Mouse (Mus musculus) liver, postnatal 0 days (tissue): ENCODE results near the gene Slc16a3. TPM values are rescaled to one million over a fixed set of nuclear protein-coding genes. Genes with fewer than 3 reads are reported as not detected.
A peak's percentile ranks its signal among the peaks of the same experiment; 100 is the strongest.

Experiments
- ATAC-seq: fragments of 200-750 bp; cut with Nextera tagmentation; 2 replicates; pipeline ENCODE4 v1.8.0; 2017; ENCODE audit warnings: mild to moderate bottlenecking, moderate library complexity
- DNase-seq: peaks from one replicate; pipeline ENCODE4 v3.0.0-alpha.2; 2016
- H3K27ac ChIP-seq: fragments of 300-500 bp; sonication (generic); 2 replicates; pipeline ENCODE4 v1.5.1; 2014; ENCODE audit warnings: antibody characterized with exemption, moderate library complexity, mild to moderate bottlenecking, low read depth
- H3K27me3 ChIP-seq: fragments of 300-500 bp; sonication (generic); 2 replicates; pipeline ENCODE4 v1.6.1; 2014; ENCODE audit warnings: low read length, control low read depth, mixed read lengths; ENCODE audit not compliant: insufficient read depth
- H3K36me3 ChIP-seq: fragments of 300-500 bp; sonication (generic); replicated peaks from 2 replicates; pipeline ENCODE4 v1.6.1; 2014; ENCODE audit warnings: mild to moderate bottlenecking, control low read depth, low read length, moderate library complexity, mixed read lengths; ENCODE audit not compliant: insufficient read depth
- H3K4me1 ChIP-seq: fragments of 300-500 bp; sonication (generic); 2 replicates; pipeline ENCODE4 v1.6.1; 2014; ENCODE audit warnings: antibody characterized with exemption, mild to moderate bottlenecking, control low read depth; ENCODE audit not compliant: insufficient read depth
- H3K4me2 ChIP-seq: fragments of 300-500 bp; sonication (generic); 2 replicates; pipeline ENCODE4 v1.6.1; 2014; ENCODE audit warnings: low read depth, mild to moderate bottlenecking, low read length, moderate library complexity, mixed read lengths
- H3K4me3 ChIP-seq: fragments of 300-500 bp; sonication (generic); 2 replicates; pipeline ENCODE4 v1.5.1; 2014; ENCODE audit warnings: low read depth, low read length
- H3K9ac ChIP-seq: fragments of 300-500 bp; sonication (generic); replicated peaks from 2 replicates; pipeline ENCODE4 v1.6.1; 2014; ENCODE audit warnings: mild to moderate bottlenecking, moderate library complexity
- H3K9me3 ChIP-seq: fragments of 300-500 bp; sonication (generic); 2 replicates; pipeline ENCODE4 v1.6.1; 2016; ENCODE audit warnings: mild to moderate bottlenecking, control low read depth, low read length, mixed read lengths
- CTCF ChIP-seq: sonication (generic); IDR thresholded peaks from 2 replicates; pipeline ENCODE4 v1.5.1; 2016; ENCODE audit warnings: antibody characterized with exemption, low read depth
- EP300 ChIP-seq: IDR thresholded peaks from 2 replicates; pipeline ENCODE4 v1.6.1; 2016; ENCODE audit warnings: antibody characterized with exemption, low read depth, mild to moderate bottlenecking
- WGBS: fragments of 180-500 bp; shearing (Covaris S2); extraction: QIAGEN DNeasy Blood & Tissue Kit; methylation state at CpG from one replicate; pipeline ENCODE4 v1.1.7; 2014; ENCODE audit not compliant: insufficient replicate concordance; 5-methylcytosine and 5-hydroxymethylcytosine counted together
- polyA plus RNA-seq: library from polyadenylated mRNA; unstranded; fragments of >200 nt; fragmentation: Nextera tagmentation; extraction: Ambion mirVana; gene quantifications from 2 replicates; pipeline ENCODE4 v1.2.1, GENCODE M21; 2015

Gene Slc16a3
- polyA plus RNA-seq, 1 experiment from 2014 or later = 13.9 TPM

DNA sequence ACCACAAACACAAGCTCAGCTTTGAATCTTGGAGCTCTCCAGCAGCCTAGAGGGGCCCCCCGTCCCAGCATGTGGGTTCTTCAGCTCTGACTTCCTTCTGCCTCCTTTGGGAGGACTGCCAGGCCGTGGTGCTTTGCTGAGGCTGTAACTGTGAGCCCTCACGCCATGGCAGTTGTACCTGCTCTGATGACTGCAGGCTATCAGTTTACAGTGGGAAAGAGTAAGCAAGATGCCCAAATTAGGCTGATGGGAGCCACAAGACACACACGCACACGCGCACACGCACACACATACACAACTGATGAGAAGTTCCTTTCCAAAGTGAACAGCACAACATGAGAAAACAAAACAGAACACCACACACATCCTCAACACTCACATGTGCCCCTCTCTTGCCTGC is 14.6 kb downstream of the Slc16a3 start:
- H3K9ac ChIP-seq = no peak overlapping the region
- WGBS = 86% methylated on average over 7 of the region's 7 CpGs
- H3K27me3 ChIP-seq = no peaks in the 10 kb centered on the region
- no peak for ATAC-seq
- TF ChIP-seq CTCF = no peak
- TF ChIP-seq EP300 = no peak
- no peak for DNase-seq
- no peak overlapping the region for H3K4me2 ChIP-seq
- H3K4me1 ChIP-seq = 0 out of 2 replicates have a peak, but pooled peaks cover 2% of the 10 kb centered on the region
- H3K9me3 ChIP-seq = no peaks in the 10 kb centered on the region
- H3K36me3 ChIP-seq = peaks cover 94% of the 10 kb centered on the region
- H3K27ac ChIP-seq = no peak overlapping the region
- H3K4me3 ChIP-seq = no peak overlapping the region

DNA sequence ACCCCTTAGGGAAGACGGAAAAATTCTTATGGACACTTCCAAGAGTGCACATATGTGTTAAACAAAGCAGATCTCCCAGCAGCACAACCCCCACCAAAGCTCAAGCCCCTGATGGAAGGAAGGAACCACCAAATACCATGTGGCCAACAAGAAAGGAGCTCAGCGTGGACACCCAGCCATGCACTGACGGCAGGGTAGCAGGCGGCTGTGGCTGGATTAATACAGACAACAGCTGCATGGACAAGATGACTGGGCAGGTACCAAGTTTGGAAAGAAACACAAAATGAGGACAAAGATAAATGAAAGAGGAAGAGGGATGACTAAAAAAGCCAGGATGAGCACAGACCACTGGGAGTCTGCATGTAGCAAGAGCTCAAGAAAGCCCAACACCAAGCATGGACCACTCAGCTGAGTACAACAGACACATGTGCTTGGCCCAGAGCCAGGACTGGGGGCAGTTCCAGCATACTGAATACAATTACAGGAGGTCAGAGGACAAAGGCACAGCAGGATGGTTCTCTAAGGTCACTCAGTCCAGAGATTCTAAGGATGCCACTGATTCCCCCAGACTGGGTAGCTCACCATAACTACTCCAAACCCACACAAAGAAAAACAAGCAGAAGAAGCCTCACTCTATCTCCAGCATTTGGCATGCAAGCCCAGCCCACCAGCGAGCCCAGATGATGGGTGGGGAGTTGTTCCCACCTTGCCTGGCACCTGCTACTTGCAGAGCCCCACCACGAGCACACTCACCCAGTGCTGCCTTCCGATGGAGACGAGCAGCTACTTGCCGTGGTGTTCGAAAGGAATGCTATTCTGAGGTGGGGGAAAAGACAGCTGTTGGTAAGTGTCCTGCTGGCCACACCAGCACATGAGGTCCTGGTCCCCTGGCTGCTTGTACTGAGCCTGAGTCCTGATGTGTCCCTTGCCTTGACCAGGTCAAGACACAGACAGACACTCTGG is 16.2 kb downstream of the Slc16a3 start:
- no peak for DNase-seq
- 83% methylated on average over 10 of the region's 10 CpGs for WGBS
- ATAC-seq = no peak
- Histone ChIP-seq H3K9ac (no peak overlapping the region), H3K4me2 (no peak overlapping the region), H3K9me3 (no peaks in the 10 kb centered on the region), H3K36me3 (peaks cover 96% of the 10 kb centered on the region), H3K4me3 (no peak overlapping the region), H3K27ac (no peak overlapping the region), H3K27me3 (no peaks in the 10 kb centered on the region), H3K4me1 (no peaks in the 10 kb centered on the region)
- TF ChIP-seq CTCF = no peak
- TF ChIP-seq EP300 = no peak

DNA sequence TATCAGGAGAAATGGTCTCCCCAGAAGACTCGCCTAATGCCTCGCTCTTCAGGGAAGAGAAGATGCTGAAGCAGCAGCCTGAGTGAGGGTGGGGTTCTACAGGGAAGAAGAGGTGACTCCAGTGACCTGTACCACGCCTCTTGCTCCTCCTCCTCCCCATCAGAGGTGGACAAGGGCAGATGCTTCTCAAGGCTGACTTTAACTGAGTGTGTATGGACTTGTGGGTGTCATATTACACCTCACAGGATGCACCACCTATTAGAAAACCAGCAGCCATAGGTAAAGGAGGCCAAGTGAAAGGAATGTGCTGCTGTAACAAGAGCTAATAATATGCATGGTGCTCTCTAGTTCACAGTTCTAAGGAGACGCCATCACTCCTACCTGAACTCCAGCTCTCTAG is 17.3 kb downstream of the Slc16a3 start:
- DNase-seq = no peak
- Histone ChIP-seq H3K4me3 (no peak overlapping the region), H3K9me3 (no peaks in the 10 kb centered on the region), H3K4me2 (no peak overlapping the region), H3K27ac (no peak overlapping the region), H3K36me3 (peaks cover 97% of the 10 kb centered on the region), H3K9ac (no peak overlapping the region), H3K4me1 (no peaks in the 10 kb centered on the region), H3K27me3 (no peaks in the 10 kb centered on the region)
- ATAC-seq = no peak
- TF ChIP-seq EP300 = no peak
- TF ChIP-seq CTCF = no peak
- WGBS = 80% methylated on average over 4 of the region's 4 CpGs

DNA sequence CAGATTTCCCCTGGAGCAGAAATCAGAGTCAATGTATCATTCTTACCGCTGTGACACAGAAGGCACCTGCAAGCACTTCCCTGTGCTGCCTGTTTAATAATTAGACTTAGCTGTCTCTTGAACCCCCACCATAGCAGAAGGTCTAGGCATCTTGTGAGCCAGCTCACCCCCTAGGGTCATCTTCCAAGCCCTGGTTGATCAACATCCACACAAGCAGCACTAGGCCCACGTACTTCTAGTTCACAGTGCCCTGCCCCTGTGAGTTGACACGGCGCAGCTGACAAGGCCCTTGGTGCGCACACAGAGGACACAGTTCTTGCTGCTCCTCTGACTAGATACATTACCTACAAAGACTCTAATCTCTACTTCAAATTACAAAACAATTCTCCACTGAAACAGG is 21.5 kb downstream of the Slc16a3 start:
- no peak overlapping the region for H3K4me3 ChIP-seq
- H3K27me3 ChIP-seq = no peaks in the 10 kb centered on the region
- no peak for DNase-seq
- peaks cover 98% of the 10 kb centered on the region for H3K36me3 ChIP-seq
- peaks cover 7% of the 10 kb centered on the region; the same call in 1 of the 2 replicates for H3K4me1 ChIP-seq
- TF ChIP-seq CTCF (no peak), EP300 (no peak)
- H3K4me2 ChIP-seq = no peak overlapping the region
- 94% methylated on average over 5 of the region's 5 CpGs for WGBS
- H3K27ac ChIP-seq = no peak overlapping the region
- no peaks in the 10 kb centered on the region for H3K9me3 ChIP-seq
- ATAC-seq = no peak
- H3K9ac ChIP-seq = no peak overlapping the region

DNA sequence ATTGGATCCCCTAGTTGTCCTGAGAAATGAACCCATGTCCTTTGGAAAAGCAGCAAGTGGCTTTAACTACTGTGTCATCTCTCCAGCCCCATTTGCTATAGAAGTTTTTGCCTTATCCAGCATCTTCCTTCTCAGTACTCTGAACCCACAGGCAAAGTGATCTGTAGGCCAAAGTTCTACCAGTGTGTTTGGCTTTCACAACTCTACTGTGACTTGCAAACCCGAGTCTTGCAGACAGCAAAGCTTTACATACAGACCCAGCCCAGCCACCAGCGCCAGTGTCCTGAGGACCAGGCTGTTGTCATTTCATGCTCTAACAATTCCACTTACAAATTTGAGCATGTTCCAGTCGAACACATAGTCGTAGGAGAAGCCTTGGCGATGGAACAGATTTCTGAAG is 23.0 kb downstream of the Slc16a3 start:
- Histone ChIP-seq H3K4me1 (peaks cover 7% of the 10 kb centered on the region; the same call in 1 of the 2 replicates), H3K4me2 (no peak overlapping the region), H3K36me3 (peaks cover 98% of the 10 kb centered on the region), H3K9ac (no peak overlapping the region), H3K4me3 (no peak overlapping the region), H3K27ac (no peak overlapping the region), H3K27me3 (no peaks in the 10 kb centered on the region), H3K9me3 (no peaks in the 10 kb centered on the region)
- no peak for TF ChIP-seq CTCF
- TF ChIP-seq EP300 = no peak
- DNase-seq (no peak), ATAC-seq (peak; percentile 60)
- WGBS = 80% methylated on average over 5 of the region's 5 CpGs

DNA sequence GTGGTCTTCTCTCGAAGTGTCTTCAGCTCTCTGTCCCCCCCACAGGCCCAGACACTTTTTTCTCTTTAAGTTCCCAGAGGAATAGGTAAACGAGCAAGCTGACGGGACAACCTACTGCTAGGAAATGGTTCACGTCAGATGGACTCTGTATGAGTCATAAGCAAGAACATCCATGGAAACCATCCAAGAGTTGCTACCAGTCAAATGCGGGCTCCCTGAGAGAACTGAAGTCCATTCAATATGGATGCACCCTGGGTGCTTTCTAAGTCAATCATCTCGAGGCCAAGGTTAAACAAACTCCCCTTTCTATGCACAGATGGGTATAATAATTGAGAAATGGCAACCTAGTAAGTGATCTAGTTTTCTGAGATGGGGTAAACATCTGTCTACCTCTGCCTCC is 25.0 kb downstream of the Slc16a3 start:
- no peak overlapping the region for H3K27ac ChIP-seq
- TF ChIP-seq EP300 = no peak
- ATAC-seq (peak; percentile 70), DNase-seq (no peak)
- no peaks in the 10 kb centered on the region for H3K27me3 ChIP-seq
- H3K36me3 ChIP-seq = peaks cover 98% of the 10 kb centered on the region
- H3K4me2 ChIP-seq = no peak overlapping the region
- no peaks in the 10 kb centered on the region for H3K9me3 ChIP-seq
- H3K4me3 ChIP-seq = no peak overlapping the region
- WGBS = 79% methylated on average over 6 of the region's 6 CpGs
- H3K4me1 ChIP-seq = peaks cover 10% of the 10 kb centered on the region; the same call in 1 of the 2 replicates
- H3K9ac ChIP-seq = no peak overlapping the region
